Mouse (Mus musculus): Measurements from ENCODE around the gene Wfikkn2. TPM values are rescaled to one million over a fixed set of nuclear protein-coding genes. Genes with fewer than 3 reads are reported as not detected.

The Wfikkn2 gene
- polyA plus RNA-seq, 1 experiment, result not detected

GRCm38 (mm10) chr11:94208811-94209675, 36.8 kb downstream of the Wfikkn2 start:
- H3K27ac ChIP-seq (ENCODE audit: insufficient read depth, low read depth, low read length), result no peak overlapping the region
- H3K4me3 ChIP-seq (ENCODE audit: insufficient read depth, low read depth, low read length), result no peak overlapping the region
- TF ChIP-seq POLR2A (IDR thresholded peaks at IDR 0.05; ENCODE audit: insufficient read depth, low read depth, low read length) (no peak), CTCF (IDR thresholded peaks at IDR 0.05; ENCODE audit: insufficient read depth, low read depth, low read length) (no peak)
- peaks cover 17% of the 10 kb centered on the region for H3K4me1 ChIP-seq (ENCODE audit: control insufficient read depth, insufficient read depth, low read length)
- 27% methylated on average over 8 of the region's 8 CpGs for WGBS

GRCm38 (mm10) chr11:94206398-94207114, 39.2 kb downstream of the Wfikkn2 start:
- TF ChIP-seq CTCF (IDR thresholded peaks at IDR 0.05; ENCODE audit: insufficient read depth, low read depth, low read length) (no peak), POLR2A (IDR thresholded peaks at IDR 0.05; ENCODE audit: insufficient read depth, low read depth, low read length) (no peak)
- Histone ChIP-seq H3K4me3 (ENCODE audit: insufficient read depth, low read depth, low read length) (no peak overlapping the region), H3K4me1 (ENCODE audit: control insufficient read depth, insufficient read depth, low read length) (peaks cover 12% of the 10 kb centered on the region), H3K27ac (ENCODE audit: insufficient read depth, low read depth, low read length) (peak overlapping the region; percentile 41)
- 40% methylated on average over 10 of the region's 10 CpGs for WGBS

- 66% methylated on average over 3 of the region's 3 CpGs for WGBS
- H3K4me1 ChIP-seq (ENCODE audit: control insufficient read depth, insufficient read depth, low read length), result peaks cover 5% of the 10 kb centered on the region
- TF ChIP-seq CTCF (IDR thresholded peaks at IDR 0.05; ENCODE audit: insufficient read depth, low read depth, low read length) (no peak), POLR2A (IDR thresholded peaks at IDR 0.05; ENCODE audit: insufficient read depth, low read depth, low read length) (no peak)
- no peak overlapping the region for H3K27ac ChIP-seq (ENCODE audit: insufficient read depth, low read depth, low read length)
- no peak overlapping the region for H3K4me3 ChIP-seq (ENCODE audit: insufficient read depth, low read depth, low read length)
Observed at GRCm38 (mm10) chr11:94203066-94203465, 42.7 kb downstream of the Wfikkn2 start.

DNA sequence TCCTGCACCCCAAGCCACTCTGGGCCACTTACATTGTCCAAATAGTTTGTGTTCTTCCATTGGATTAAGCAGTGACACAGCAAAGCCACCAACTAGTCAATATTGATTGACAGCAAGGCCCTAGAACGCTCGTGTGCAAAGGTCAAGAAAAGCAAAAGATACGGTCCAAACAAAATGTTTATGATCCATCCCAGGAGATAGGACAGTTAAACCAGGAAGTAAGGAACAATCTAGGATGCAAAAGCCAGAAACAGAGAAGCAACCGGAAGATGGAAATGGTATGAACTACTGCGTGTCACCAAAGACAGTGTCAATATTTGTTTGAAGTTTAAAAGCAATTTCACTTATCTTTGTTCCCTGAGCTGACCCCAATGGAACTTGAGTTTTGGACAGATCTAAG, 43.7 kb downstream of the Wfikkn2 start:
- no peak overlapping the region for H3K4me3 ChIP-seq (ENCODE audit: insufficient read depth, low read depth, low read length)
- peaks cover 5% of the 10 kb centered on the region for H3K4me1 ChIP-seq (ENCODE audit: control insufficient read depth, insufficient read depth, low read length)
- no peak overlapping the region for H3K27ac ChIP-seq (ENCODE audit: insufficient read depth, low read depth, low read length)
- WGBS, result 90% methylated on average over 5 of the region's 5 CpGs
- TF ChIP-seq POLR2A (IDR thresholded peaks at IDR 0.05; ENCODE audit: insufficient read depth, low read depth, low read length), result no peak
- no peak for TF ChIP-seq CTCF (IDR thresholded peaks at IDR 0.05; ENCODE audit: insufficient read depth, low read depth, low read length)

DNA sequence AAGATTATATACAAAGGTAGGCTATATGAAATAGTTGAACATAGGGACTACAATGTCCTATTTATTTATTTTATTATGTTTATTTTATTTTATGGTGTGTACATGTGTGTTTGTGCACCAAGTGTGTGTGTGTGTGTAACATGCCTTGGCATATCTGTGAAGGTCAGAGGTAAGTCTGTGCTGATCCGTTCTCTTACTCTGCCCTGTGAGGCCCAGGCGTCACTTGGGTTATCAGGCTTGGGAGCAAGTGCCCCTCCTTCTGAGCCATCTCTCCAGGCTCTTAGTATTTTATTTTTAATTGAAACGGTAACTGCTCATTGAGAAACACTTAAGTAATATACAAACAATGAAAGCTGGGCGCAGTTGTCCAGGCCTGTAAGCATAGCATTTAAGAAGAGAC, 45.4 kb downstream of the Wfikkn2 start:
- WGBS, result 78% methylated on average over 4 of the region's 4 CpGs
- no peak overlapping the region for H3K4me3 ChIP-seq (ENCODE audit: insufficient read depth, low read depth, low read length)
- H3K4me1 ChIP-seq (ENCODE audit: control insufficient read depth, insufficient read depth, low read length), result no peaks in the 10 kb centered on the region
- TF ChIP-seq POLR2A (IDR thresholded peaks at IDR 0.05; ENCODE audit: insufficient read depth, low read depth, low read length) (no peak), CTCF (IDR thresholded peaks at IDR 0.05; ENCODE audit: insufficient read depth, low read depth, low read length) (no peak)
- no peak overlapping the region for H3K27ac ChIP-seq (ENCODE audit: insufficient read depth, low read depth, low read length)

DNA sequence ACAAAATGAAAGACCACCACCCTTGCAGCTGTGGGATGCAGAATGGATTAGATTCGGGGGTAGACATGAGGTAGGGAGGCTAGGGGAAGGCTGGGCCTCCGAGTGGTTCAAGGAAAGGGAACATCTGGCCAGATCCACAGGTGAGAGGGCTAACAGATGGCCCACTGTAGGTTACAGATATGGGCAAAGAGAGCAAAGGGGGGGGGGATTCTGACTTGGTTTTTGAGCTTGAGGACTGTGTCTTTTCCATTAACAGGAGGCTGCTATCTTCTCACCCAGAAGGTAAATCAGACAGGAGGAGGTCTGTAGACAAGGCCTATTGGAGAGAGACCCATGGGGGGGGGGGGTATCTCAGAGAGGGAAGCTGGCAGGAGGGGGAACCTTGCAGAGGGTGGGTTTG, 46.0 kb downstream of the Wfikkn2 start:
- TF ChIP-seq POLR2A (IDR thresholded peaks at IDR 0.05; ENCODE audit: insufficient read depth, low read depth, low read length) (no peak), CTCF (IDR thresholded peaks at IDR 0.05; ENCODE audit: insufficient read depth, low read depth, low read length) (no peak)
- WGBS, result 87% methylated on average over 2 of the region's 2 CpGs

DNA sequence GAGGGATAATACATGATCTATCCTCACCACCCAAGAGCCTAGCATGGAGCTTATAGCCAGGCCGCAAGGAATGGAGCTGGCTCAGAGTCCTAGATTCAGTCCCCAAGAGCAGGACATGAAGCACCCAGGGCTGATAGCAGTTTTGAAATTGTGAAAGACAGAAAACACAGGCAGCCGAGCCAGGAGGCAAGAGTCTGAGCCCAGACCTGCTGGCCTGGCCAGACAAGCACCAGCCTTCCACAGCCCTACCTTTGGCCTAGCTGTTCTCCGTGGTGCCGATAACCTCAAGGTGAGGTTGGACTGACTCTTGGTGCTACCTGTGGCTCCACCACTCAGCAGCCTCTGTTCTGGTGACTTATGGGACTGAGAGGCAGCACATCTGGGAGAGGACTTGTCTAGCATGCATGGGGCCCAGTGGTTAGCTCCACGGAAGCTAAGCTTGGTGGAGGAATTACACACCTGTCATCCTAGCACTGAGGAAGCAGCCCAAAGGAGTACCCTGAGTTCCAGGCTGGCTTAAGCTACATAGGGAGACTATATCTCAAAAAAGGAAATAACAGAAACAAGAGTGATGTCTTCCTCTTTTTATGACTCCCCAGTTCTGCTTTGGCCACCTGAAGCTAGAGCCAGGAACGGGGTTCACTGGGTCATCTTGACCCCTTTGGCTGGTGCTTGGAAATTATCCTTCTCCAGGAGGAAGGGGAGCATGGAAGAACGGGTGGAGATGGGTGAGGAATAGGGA, 47.2 kb downstream of the Wfikkn2 start:
- Histone ChIP-seq H3K4me1 (ENCODE audit: control insufficient read depth, insufficient read depth, low read length) (no peaks in the 10 kb centered on the region), H3K27ac (ENCODE audit: insufficient read depth, low read depth, low read length) (no peak overlapping the region), H3K4me3 (ENCODE audit: insufficient read depth, low read depth, low read length) (no peak overlapping the region)
- no peak for TF ChIP-seq CTCF (IDR thresholded peaks at IDR 0.05; ENCODE audit: insufficient read depth, low read depth, low read length)
- no peak for TF ChIP-seq POLR2A (IDR thresholded peaks at IDR 0.05; ENCODE audit: insufficient read depth, low read depth, low read length)
- 95% methylated on average over 7 of the region's 7 CpGs for WGBS

More for the DNA sequence above, 46.0 kb downstream of the Wfikkn2 start:
- Histone ChIP-seq H3K4me3 (ENCODE audit: insufficient read depth, low read depth, low read length) (no peak overlapping the region), H3K27ac (ENCODE audit: insufficient read depth, low read depth, low read length) (no peak overlapping the region), H3K4me1 (ENCODE audit: control insufficient read depth, insufficient read depth, low read length) (no peaks in the 10 kb centered on the region)

DNA sequence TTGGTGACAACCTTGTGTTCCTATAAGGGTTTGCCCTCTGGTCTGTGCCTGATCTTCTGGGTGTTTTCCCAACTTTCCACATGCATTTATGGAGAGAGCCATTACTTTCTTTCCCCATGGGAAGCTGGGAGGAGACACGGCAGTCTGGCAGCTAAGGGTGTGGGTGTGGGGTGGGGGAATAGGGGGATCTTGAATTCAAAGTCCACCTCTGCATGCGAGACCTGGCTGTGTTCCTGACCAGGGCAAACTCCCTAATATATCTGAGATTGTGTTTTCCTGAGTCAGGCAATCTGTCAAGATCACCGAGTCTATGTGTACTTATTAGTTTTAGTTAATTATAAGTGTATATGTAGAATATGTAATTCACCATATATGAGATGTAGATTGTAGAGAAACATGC, 49.5 kb downstream of the Wfikkn2 start:
- TF ChIP-seq POLR2A (IDR thresholded peaks at IDR 0.05; ENCODE audit: insufficient read depth, low read depth, low read length) (no peak), CTCF (IDR thresholded peaks at IDR 0.05; ENCODE audit: insufficient read depth, low read depth, low read length) (no peak)
- Histone ChIP-seq H3K27ac (ENCODE audit: insufficient read depth, low read depth, low read length) (no peak overlapping the region), H3K4me3 (ENCODE audit: insufficient read depth, low read depth, low read length) (no peak overlapping the region), H3K4me1 (ENCODE audit: control insufficient read depth, insufficient read depth, low read length) (peaks cover 2% of the 10 kb centered on the region; the same call in 1 of the 2 replicates)
- 74% methylated on average over 3 of the region's 3 CpGs for WGBS

All from olfactory bulb, adult 2 months (tissue).